Mouse (Mus musculus) megakaryocyte-erythroid progenitor cell, adult 5-6 weeks (primary cell): ENCODE results near the gene Hsf4. TPM values are rescaled to one million over a fixed set of nuclear protein-coding genes. Genes with fewer than 3 reads are reported as not detected.
"Not testable (repeated sequence)": the region's sequence is repeated elsewhere in the genome, so short reads cannot be mapped to it uniquely, and the experiment has no call there.

Experiments
- ATAC-seq: replicated peaks from 2 replicates; pipeline ENCODE4 v1.8.0; 2016; ENCODE audit warnings: mild to moderate bottlenecking, inconsistent platforms; ENCODE audit not compliant: severe bottlenecking, poor library complexity, low FRiP score, low TSS enrichment
- total RNA-seq, 2 experiments: library from RNA; stranded (forward) in 1 of 2; stranded (reverse) in 1 of 2; fragments of 200-1000, 215-1000 nt in 1 of 2; fragments of >200 nt in 1 of 2; fragmentation: Nextera tagmentation in 1 of 2; gene quantifications; 2 replicates each; pipeline ENCODE4 v1.2.3; 2014 to 2017

The Hsf4 gene
- not detected in 2 replicates for total RNA-seq (2014; fragmentation: Nextera tagmentation)
- not detected in 2 replicates for total RNA-seq (2017)

GRCm38 (mm10) chr8:105269461-105269947 lies at the start of gene Hsf4:
Gene Hsf4 (plus strand): TSS chr8:105269801.
- 0 out of 2 replicates have a peak, but pooled peaks have one; percentile 15 for ATAC-seq

GRCm38 (mm10) chr8:105223850-105224249 lies 45.8 kb upstream of the Hsf4 start:
- ATAC-seq, result no peak

GRCm38 (mm10) chr8:105224413-105225271 lies 45.0 kb upstream of the Hsf4 start, which contains the start of gene D230025D16Rik:
Gene D230025D16Rik (plus strand): TSS chr8:105225145.
- peak; percentile 90 for ATAC-seq

- ATAC-seq, result no peak
Observed at GRCm38 (mm10) chr8:105225272-105225593, 44.4 kb upstream of the Hsf4 start.

- ATAC-seq, result no peak
Observed at GRCm38 (mm10) chr8:105225917-105226316, 43.7 kb upstream of the Hsf4 start.

- ATAC-seq, result no peak
Observed at GRCm38 (mm10) chr8:105231503-105232320, 37.9 kb upstream of the Hsf4 start.

- not testable (repeated sequence) for ATAC-seq
Observed at GRCm38 (mm10) chr8:105232321-105232693, 37.3 kb upstream of the Hsf4 start.

GRCm38 (mm10) chr8:105233126-105233935 lies 36.3 kb upstream of the Hsf4 start:
- no peak for ATAC-seq

- no peak for ATAC-seq
Observed at GRCm38 (mm10) chr8:105235206-105235605, 34.4 kb upstream of the Hsf4 start.

- no peak for ATAC-seq
Observed at GRCm38 (mm10) chr8:105237442-105238142, 32.0 kb upstream of the Hsf4 start.

- ATAC-seq, result no peak
Observed at GRCm38 (mm10) chr8:105241016-105241415, 28.6 kb upstream of the Hsf4 start.

GRCm38 (mm10) chr8:105251954-105252353 lies 17.6 kb upstream of the Hsf4 start:
- no peak for ATAC-seq

- no peak for ATAC-seq
Observed at GRCm38 (mm10) chr8:105252680-105253537, 16.7 kb upstream of the Hsf4 start.

GRCm38 (mm10) chr8:105253766-105254151 lies 15.8 kb upstream of the Hsf4 start:
- no peak for ATAC-seq

GRCm38 (mm10) chr8:105254152-105254965 lies 15.2 kb upstream of the Hsf4 start:
- peak; percentile 75 for ATAC-seq

- ATAC-seq, result peak; percentile 72
Observed at GRCm38 (mm10) chr8:105254966-105255350, 14.6 kb upstream of the Hsf4 start, which contains the start of gene B3gnt9. Gene B3gnt9 (minus strand): TSS chr8:105255153.
